Mouse (Mus musculus): ENCODE measurements around the gene Clps.
A peak's percentile ranks its signal among the peaks of the same experiment; 100 is the strongest.

DNA sequence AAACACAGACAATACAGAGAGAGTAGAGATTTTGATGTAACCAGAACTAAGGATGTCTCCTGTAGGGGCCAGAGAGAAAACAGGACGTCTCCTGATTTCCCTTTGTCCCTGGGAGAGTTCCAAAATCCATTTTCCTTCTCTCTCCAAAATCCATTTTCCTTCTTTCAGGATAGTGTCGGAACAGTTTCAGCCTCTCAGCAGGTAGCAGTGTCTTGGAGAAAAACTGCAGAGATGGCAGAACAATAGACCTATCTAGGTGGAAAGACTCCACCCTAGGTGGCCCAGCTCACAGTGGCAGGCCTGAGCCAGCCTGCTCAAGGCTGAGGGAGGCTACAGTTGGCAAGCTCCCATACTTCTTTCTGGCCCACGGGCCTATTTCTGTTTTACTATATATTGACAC, 7.0 kb upstream of the Clps start:
- TF ChIP-seq CHD2 (IDR thresholded peaks at IDR 0.05; ENCODE audit: low read depth, low read length) = no peak
- no peak for TF ChIP-seq ZC3H11A (IDR thresholded peaks at IDR 0.05; ENCODE audit: borderline replicate concordance, low read depth, low read length)
- TF ChIP-seq ZNF384 (IDR thresholded peaks at IDR 0.05; ENCODE audit: low read depth, low read length) = no peak
- TF ChIP-seq MAFK (IDR thresholded peaks at IDR 0.05; ENCODE audit: insufficient read depth, low read depth, low read length) = 0 out of 2 replicates have a peak, but pooled peaks have one; percentile 11
